Mouse (Mus musculus): Measurements from ENCODE around the gene Vill. TPM values are rescaled to one million over a fixed set of nuclear protein-coding genes. Genes with fewer than 3 reads are reported as not detected.
A peak's percentile ranks its signal among the peaks of the same experiment; 100 is the strongest.

Vill gene
- polyA plus RNA-seq, 1 experiment from 2014 or later = 6.9 TPM

- peaks cover 72% of the 10 kb centered on the region for H3K27me3 ChIP-seq
- 57% methylated on average over 7 of the region's 7 CpGs for WGBS
- H3K4me3 ChIP-seq (replicated peaks) = no peak overlapping the region
- H3K36me3 ChIP-seq (replicated peaks) = no peaks in the 10 kb centered on the region
- H3K9me3 ChIP-seq = no peaks in the 10 kb centered on the region
- no peak overlapping the region for H3K4me2 ChIP-seq
- ATAC-seq (ENCODE audit: low FRiP score) = no peak
- H3K4me1 ChIP-seq = peaks cover 58% of the 10 kb centered on the region
- H3K9ac ChIP-seq = no peak overlapping the region
- no peak overlapping the region for H3K27ac ChIP-seq
These were observed 36.9 kb downstream of the Vill start for GRCm38 (mm10) chr9:119089437-119089836.

- no peak overlapping the region for H3K4me3 ChIP-seq (replicated peaks)
- no peak for ATAC-seq (ENCODE audit: low FRiP score)
- no peak overlapping the region for H3K27ac ChIP-seq
- no peak overlapping the region for H3K9ac ChIP-seq
- 89% methylated on average over 5 of the region's 5 CpGs for WGBS
- H3K4me1 ChIP-seq = peaks cover 61% of the 10 kb centered on the region
- no peaks in the 10 kb centered on the region for H3K9me3 ChIP-seq
- H3K36me3 ChIP-seq (replicated peaks) = no peaks in the 10 kb centered on the region
- peaks cover 78% of the 10 kb centered on the region for H3K27me3 ChIP-seq
- no peak overlapping the region for H3K4me2 ChIP-seq
These were observed 37.9 kb downstream of the Vill start for GRCm38 (mm10) chr9:119090462-119090861.

- H3K4me3 ChIP-seq (replicated peaks) = peak overlapping the region; percentile 48; the same call in 1 of the 2 replicates
- H3K27me3 ChIP-seq = peaks cover 80% of the 10 kb centered on the region
- H3K27ac ChIP-seq = no peak overlapping the region
- no peaks in the 10 kb centered on the region for H3K36me3 ChIP-seq (replicated peaks)
- 59% methylated on average over 12 of the region's 12 CpGs for WGBS
- no peak overlapping the region; the same call in 1 of the 2 replicates for H3K9ac ChIP-seq
- no peak for ATAC-seq (ENCODE audit: low FRiP score)
- no peaks in the 10 kb centered on the region for H3K9me3 ChIP-seq
- H3K4me1 ChIP-seq = peaks cover 52% of the 10 kb centered on the region
- peak overlapping the region; percentile 73 for H3K4me2 ChIP-seq
These were observed 39.2 kb downstream of the Vill start for GRCm38 (mm10) chr9:119091581-119092310.

GRCm38 (mm10) chr9:119092473-119093418 lies 40.2 kb downstream of the Vill start:
- Histone ChIP-seq H3K4me3 (replicated peaks) (peak overlapping the region; percentile 48), H3K9ac (peak overlapping the region; percentile 21), H3K27me3 (peaks cover 70% of the 10 kb centered on the region), H3K27ac (no peak overlapping the region), H3K36me3 (replicated peaks) (no peaks in the 10 kb centered on the region), H3K9me3 (no peaks in the 10 kb centered on the region), H3K4me1 (peaks cover 46% of the 10 kb centered on the region), H3K4me2 (peak overlapping the region; percentile 73)
- ATAC-seq (ENCODE audit: low FRiP score) = no peak
- WGBS = 3% methylated on average over 45 of the region's 45 CpGs

- Histone ChIP-seq H3K4me3 (replicated peaks) (peak within 1 kb of the TSS; percentile 48), H3K9ac (peak within 1 kb of the TSS; percentile 21), H3K36me3 (replicated peaks) (no peaks in the 10 kb centered on the region), H3K27me3 (peaks cover 64% of the 10 kb centered on the region), H3K4me1 (peaks cover 37% of the 10 kb centered on the region), H3K27ac (no peak within 1 kb of the TSS), H3K9me3 (no peaks in the 10 kb centered on the region), H3K4me2 (peak within 1 kb of the TSS; percentile 73)
- ATAC-seq (ENCODE audit: low FRiP score) = peak; percentile 70
- WGBS = 7% methylated on average over 45 of the region's 45 CpGs
These were observed 41.1 kb downstream of the Vill start, which contains the start of gene Plcd1 for GRCm38 (mm10) chr9:119093419-119094295. TSS of gene Plcd1 (minus strand) at chr9:119093502.

GRCm38 (mm10) chr9:119094462-119095109 lies 42.0 kb downstream of the Vill start:
- Histone ChIP-seq H3K27ac (no peak overlapping the region), H3K4me1 (peaks cover 32% of the 10 kb centered on the region), H3K36me3 (replicated peaks) (no peaks in the 10 kb centered on the region), H3K4me2 (no peak overlapping the region), H3K4me3 (replicated peaks) (no peak overlapping the region), H3K9ac (no peak overlapping the region), H3K27me3 (peaks cover 60% of the 10 kb centered on the region), H3K9me3 (no peaks in the 10 kb centered on the region)
- 72% methylated on average over 13 of the region's 13 CpGs for WGBS
- ATAC-seq (ENCODE audit: low FRiP score) = no peak

GRCm38 (mm10) chr9:119100177-119100898 lies 47.8 kb downstream of the Vill start:
- no peaks in the 10 kb centered on the region for H3K36me3 ChIP-seq (replicated peaks)
- H3K27ac ChIP-seq = no peak overlapping the region
- H3K9me3 ChIP-seq = no peaks in the 10 kb centered on the region
- H3K4me3 ChIP-seq (replicated peaks) = no peak overlapping the region
- peaks cover 29% of the 10 kb centered on the region for H3K27me3 ChIP-seq
- H3K4me1 ChIP-seq = peaks cover 14% of the 10 kb centered on the region
- 20% methylated on average over 15 of the region's 15 CpGs for WGBS
- ATAC-seq (ENCODE audit: low FRiP score) = peak; percentile 34; the same call in 1 of the 2 replicates
- no peak overlapping the region for H3K9ac ChIP-seq
- H3K4me2 ChIP-seq = no peak overlapping the region

- ATAC-seq (ENCODE audit: low FRiP score) = peak; percentile 86
- 3% methylated on average over 44 of the region's 44 CpGs for WGBS
- H3K27ac ChIP-seq = no peak within 1 kb of the TSS
These were observed 49.6 kb downstream of the Vill start, which contains the start of gene Dlec1 for GRCm38 (mm10) chr9:119101992-119102782. TSS of gene Dlec1 (plus strand) at chr9:119102478.

GRCm38 (mm10) chr9:119102783-119103113 lies 50.2 kb downstream of the Vill start:
- no peak; the same call in 1 of the 2 replicates for ATAC-seq (ENCODE audit: low FRiP score)
- H3K27me3 ChIP-seq = peaks cover 24% of the 10 kb centered on the region
- peak overlapping the region; percentile 63 for H3K4me3 ChIP-seq (replicated peaks)
- H3K4me1 ChIP-seq = peaks cover 14% of the 10 kb centered on the region
- peak overlapping the region; percentile 84 for H3K4me2 ChIP-seq
- WGBS = 2% methylated on average over 19 of the region's 19 CpGs
- H3K9ac ChIP-seq = peak overlapping the region; percentile 55
- H3K36me3 ChIP-seq (replicated peaks) = no peaks in the 10 kb centered on the region
- no peaks in the 10 kb centered on the region for H3K9me3 ChIP-seq
- H3K27ac ChIP-seq = no peak overlapping the region

More at GRCm38 (mm10) chr9:119101992-119102782, 49.6 kb downstream of the Vill start, which contains the start of gene Dlec1:
- H3K4me2 ChIP-seq = peak within 1 kb of the TSS; percentile 84
- H3K4me1 ChIP-seq = peaks cover 14% of the 10 kb centered on the region
- H3K4me3 ChIP-seq (replicated peaks) = peak within 1 kb of the TSS; percentile 63
- H3K9ac ChIP-seq = peak within 1 kb of the TSS; percentile 55
- no peaks in the 10 kb centered on the region for H3K36me3 ChIP-seq (replicated peaks)
- no peaks in the 10 kb centered on the region for H3K9me3 ChIP-seq
- peaks cover 24% of the 10 kb centered on the region for H3K27me3 ChIP-seq

GRCm38 (mm10) chr9:119107566-119107965 lies 55.0 kb downstream of the Vill start:
- Histone ChIP-seq H3K9me3 (no peaks in the 10 kb centered on the region), H3K4me2 (no peak overlapping the region), H3K36me3 (replicated peaks) (no peaks in the 10 kb centered on the region), H3K27ac (no peak overlapping the region), H3K4me1 (peaks cover 15% of the 10 kb centered on the region), H3K9ac (no peak overlapping the region), H3K4me3 (replicated peaks) (no peak overlapping the region), H3K27me3 (peaks cover 15% of the 10 kb centered on the region)
- ATAC-seq (ENCODE audit: low FRiP score) = no peak
- WGBS = 88% methylated on average over 4 of the region's 4 CpGs
